Mouse (Mus musculus) retina, adult 2 months (tissue): ENCODE measurements around the gene Tulp2.
A peak's percentile ranks its signal among the peaks of the same experiment; 100 is the strongest.
"Not testable (repeated sequence)": the region's sequence is repeated elsewhere in the genome, so short reads cannot be mapped to it uniquely, and the experiment has no call there.

ENCODE experiments used
- DNase-seq: peaks from one replicate; pipeline ENCODE4 v3.0.0-alpha.2; 2012; ENCODE audit warnings: low read depth, low spot score

Gene Tulp2

GRCm38 (mm10) chr7:45521728-45522184, 40.1 kb downstream of the Tulp2 start:
- DNase-seq, result peak; percentile 68

- no peak for DNase-seq
Observed at GRCm38 (mm10) chr7:45522194-45522752, 40.6 kb downstream of the Tulp2 start.

- DNase-seq, result no peak
Observed at GRCm38 (mm10) chr7:45522957-45523676, 41.4 kb downstream of the Tulp2 start.

- DNase-seq, result no peak
Observed at GRCm38 (mm10) chr7:45523678-45524170, 42.0 kb downstream of the Tulp2 start.

GRCm38 (mm10) chr7:45524841-45525621, 43.4 kb downstream of the Tulp2 start:
- DNase-seq, result no peak

GRCm38 (mm10) chr7:45525809-45526473, 44.3 kb downstream of the Tulp2 start, which contains the start of the genes Ppp1r15a and Plekha4:
Ppp1r15a (minus strand) TSS chr7:45526268.
Plekha4 (plus strand) TSS chr7:45526330.
- peak; percentile 77 for DNase-seq

GRCm38 (mm10) chr7:45526474-45527120, 44.9 kb downstream of the Tulp2 start:
- DNase-seq, result no peak

- not testable (repeated sequence) for DNase-seq
Observed at GRCm38 (mm10) chr7:45527169-45527568, 45.5 kb downstream of the Tulp2 start.

- no peak for DNase-seq
Observed at GRCm38 (mm10) chr7:45529461-45529860, 47.8 kb downstream of the Tulp2 start.

- no peak for DNase-seq
Observed at GRCm38 (mm10) chr7:45530643-45531042, 49.0 kb downstream of the Tulp2 start.

GRCm38 (mm10) chr7:45535676-45536075, 54.0 kb downstream of the Tulp2 start:
- no peak for DNase-seq

GRCm38 (mm10) chr7:45537602-45538001, 55.9 kb downstream of the Tulp2 start:
- DNase-seq, result no peak

- DNase-seq, result peak; percentile 53
Observed at GRCm38 (mm10) chr7:45538163-45539041, 56.7 kb downstream of the Tulp2 start.

- DNase-seq, result no peak
Observed at GRCm38 (mm10) chr7:45539095-45539494, 57.4 kb downstream of the Tulp2 start.

GRCm38 (mm10) chr7:45540213-45540612, 58.5 kb downstream of the Tulp2 start:
- no peak for DNase-seq

- DNase-seq, result no peak
Observed at GRCm38 (mm10) chr7:45544525-45544924, 62.8 kb downstream of the Tulp2 start.

GRCm38 (mm10) chr7:45549641-45550436, 68.2 kb downstream of the Tulp2 start:
- DNase-seq, result no peak

- DNase-seq, result no peak
Observed at GRCm38 (mm10) chr7:45550821-45551511, 69.3 kb downstream of the Tulp2 start.

GRCm38 (mm10) chr7:45551512-45551883, 69.8 kb downstream of the Tulp2 start:
- no peak for DNase-seq
